Mouse (Mus musculus) heart, postnatal 14 days (tissue): ENCODE results near the gene Tbc1d22a. TPM values are rescaled to one million over a fixed set of nuclear protein-coding genes. Genes with fewer than 3 reads are reported as not detected.
"Not testable (repeated sequence)": the region's sequence is repeated elsewhere in the genome, so short reads cannot be mapped to it uniquely, and the experiment has no call there.

ENCODE experiments used
- DNase-seq, 2 experiments: peaks; one replicate each; pipeline ENCODE4 v3.0.0; 2021 to 2022
- intact Hi-C: fragments of 180-260 bp; cut with DNase I; formaldehyde crosslinking; loops from one replicate; pipeline ENCODE4 v1.15.1; 2025
- total RNA-seq, 2 experiments: library from RNA; stranded (reverse); gene quantifications; 2 replicates each; pipeline ENCODE4 v1.2.3; 2021

Tbc1d22a gene
- total RNA-seq, 2 experiments from 2014 or later, result 18.6 to 21.1 TPM

GRCm38 (mm10) chr15:86200169-86200568 lies 14.1 kb upstream of the Tbc1d22a start:
- intact Hi-C loops, result loop anchor here (5.0 kb wide), 1 partner anchor 38 kb away; no protein-coding TSS in a partner anchor
- no peak for DNase-seq

- intact Hi-C loops, result loop anchor here (5.0 kb wide), 1 partner anchor 39 kb away; no protein-coding TSS in a partner anchor
- DNase-seq, result peak in 1 of 2 experiments; percentile 30
These were observed 13.2 kb upstream of the Tbc1d22a start for GRCm38 (mm10) chr15:86201095-86201494.

- peak in 1 of 2 experiments; percentile 47 for DNase-seq
- intact Hi-C loops, result loop anchor here (5.0 kb wide), 1 partner anchor 40 kb away; no protein-coding TSS in a partner anchor
These were observed 12.4 kb upstream of the Tbc1d22a start for GRCm38 (mm10) chr15:86201696-86202330.

- intact Hi-C loops, result loop anchor here (5.0 kb wide), 1 partner anchor 40 kb away; no protein-coding TSS in a partner anchor
- peak in 1 of 2 experiments; percentile 32 for DNase-seq
These were observed 11.6 kb upstream of the Tbc1d22a start for GRCm38 (mm10) chr15:86202640-86203039.

- intact Hi-C loops, result loop anchor here (5.0 kb wide), 1 partner anchor 41 kb away; no protein-coding TSS in a partner anchor
- DNase-seq, result no peak
These were observed 10.9 kb upstream of the Tbc1d22a start for GRCm38 (mm10) chr15:86203292-86203793.

- DNase-seq, result peak in 1 of 2 experiments; percentile 58
- intact Hi-C loops, result loop anchor here (5.0 kb wide), 1 partner anchor 42 kb away; no protein-coding TSS in a partner anchor
These were observed 10.2 kb upstream of the Tbc1d22a start for GRCm38 (mm10) chr15:86203942-86204561.

GRCm38 (mm10) chr15:86205300-86205699 lies 9.0 kb upstream of the Tbc1d22a start:
- intact Hi-C loops, result no loop called here
- DNase-seq, result peak; percentile 55 to 76

GRCm38 (mm10) chr15:86206385-86206784 lies 7.9 kb upstream of the Tbc1d22a start:
- DNase-seq, result no peak
- intact Hi-C loops, result loop anchor here (2.0 kb wide), 1 partner anchor 18 kb away; no protein-coding TSS in a partner anchor

- intact Hi-C loops, result loop anchor here (5.0 kb wide), 2 partner anchors 40 to 155 kb away; partner anchors contain the start of gene Gramd4
- not testable (repeated sequence) for DNase-seq
These were observed 2.1 kb upstream of the Tbc1d22a start for GRCm38 (mm10) chr15:86212193-86212592.

GRCm38 (mm10) chr15:86214549-86215201 lies 416 bp downstream of the Tbc1d22a start:
- intact Hi-C loops, result loop anchor here (5.0 kb wide), 2 partner anchors 42 to 157 kb away; partner anchors contain the start of gene Gramd4
- no peak for DNase-seq

GRCm38 (mm10) chr15:86216641-86217040 lies 2.4 kb downstream of the Tbc1d22a start:
- intact Hi-C loops, DNase-seq: not testable (repeated sequence)

GRCm38 (mm10) chr15:86219534-86220228 lies 5.4 kb downstream of the Tbc1d22a start:
- intact Hi-C loops, result no loop called here

GRCm38 (mm10) chr15:86220229-86220630 lies 6.0 kb downstream of the Tbc1d22a start:
- intact Hi-C loops, result no loop called here
- DNase-seq, result no peak

More at GRCm38 (mm10) chr15:86219534-86220228, 5.4 kb downstream of the Tbc1d22a start:
- no peak for DNase-seq

GRCm38 (mm10) chr15:86220715-86221114 lies 6.5 kb downstream of the Tbc1d22a start:
- intact Hi-C loops, result no loop called here
- no peak for DNase-seq

GRCm38 (mm10) chr15:86221369-86221768 lies 7.1 kb downstream of the Tbc1d22a start:
- intact Hi-C loops, result no loop called here

GRCm38 (mm10) chr15:86221901-86222300 lies 7.6 kb downstream of the Tbc1d22a start:
- DNase-seq, intact Hi-C loops: not testable (repeated sequence)

More at GRCm38 (mm10) chr15:86221369-86221768, 7.1 kb downstream of the Tbc1d22a start:
- DNase-seq, result no peak

- no peak for DNase-seq
- intact Hi-C loops, result loop anchor here (5.0 kb wide), 1 partner anchor 63 kb away; no protein-coding TSS in a partner anchor
These were observed 10.8 kb downstream of the Tbc1d22a start for GRCm38 (mm10) chr15:86224972-86225551.

GRCm38 (mm10) chr15:86226221-86226620 lies 12.0 kb downstream of the Tbc1d22a start:
- intact Hi-C loops, result loop anchor here (2.0 to 5.0 kb wide), 2 partner anchors 39 to 64 kb away; partner anchors contain the start of gene Cerk
- no peak for DNase-seq

GRCm38 (mm10) chr15:86226968-86227367 lies 12.7 kb downstream of the Tbc1d22a start:
- intact Hi-C loops, result loop anchor here (2.0 to 5.0 kb wide), 2 partner anchors 40 to 65 kb away; partner anchors contain the start of gene Cerk
- DNase-seq, result no peak
